Mouse (Mus musculus) cerebellum, adult 2 months (tissue): ENCODE results near the gene Serpina12. TPM values are rescaled to one million over a fixed set of nuclear protein-coding genes. Genes with fewer than 3 reads are reported as not detected.

Source experiments
- DNase-seq, 2 experiments: peaks; one replicate each; pipeline ENCODE4 v3.0.0; 2021
- H3K27ac ChIP-seq: fragments of 200-500 bp; 2 replicates; pipeline ENCODE4 v1.5.1; 2012; ENCODE audit warnings: low read length, control low read depth, inconsistent platforms; ENCODE audit not compliant: insufficient read depth
- H3K27me3 ChIP-seq: fragments of 200-500 bp; 2 replicates; pipeline ENCODE4 v1.6.1; 2012; ENCODE audit warnings: inconsistent platforms, mild to moderate bottlenecking, low read length, moderate library complexity; ENCODE audit not compliant: control insufficient read depth, insufficient read depth
- H3K4me1 ChIP-seq: fragments of 200-500 bp; 2 replicates; pipeline ENCODE4 v1.6.1; 2011; ENCODE audit warnings: low read length; ENCODE audit not compliant: control insufficient read depth, insufficient read depth
- H3K4me3 ChIP-seq: fragments of 200-500 bp; replicated peaks from 2 replicates; pipeline ENCODE3; 2011; ENCODE audit warnings: mild to moderate bottlenecking, low read depth, low read length, control low read depth; ENCODE audit not compliant: insufficient read depth
- CTCF ChIP-seq: fragments of 200-500 bp; IDR thresholded peaks from 2 replicates; pipeline ENCODE4 v1.5.1; 2011; ENCODE audit warnings: low read depth, mild to moderate bottlenecking, control low read depth, low read length, moderate library complexity, borderline replicate concordance; ENCODE audit not compliant: insufficient read depth
- POLR2A ChIP-seq: fragments of 200-500 bp; IDR thresholded peaks from 2 replicates; pipeline ENCODE4 v1.6.1; 2011; ENCODE audit warnings: low read length, control low read depth, borderline replicate concordance; ENCODE audit not compliant: insufficient read depth
- WGBS: fragments of 180-500 bp; shearing (Covaris S2); methylation state at CpG from one replicate; pipeline ENCODE4 v1.1.7; 2018; 5-methylcytosine and 5-hydroxymethylcytosine counted together
- polyA plus RNA-seq: library from polyadenylated mRNA; depleted of rRNA; stranded (reverse); fragments of >200 nt; gene quantifications from 2 replicates; pipeline ENCODE4 v1.2.3, GENCODE M21; 2012

Gene Serpina12
- polyA plus RNA-seq, 1 experiment, result 0.05 TPM

GRCm38 (mm10) chr12:104003238-104003612 is 41.0 kb downstream of the Serpina12 start:
- 30% methylated on average over 4 of the region's 4 CpGs for WGBS

GRCm38 (mm10) chr12:104002569-104003237 is 41.5 kb downstream of the Serpina12 start:
- no peaks in the 10 kb centered on the region for H3K4me1 ChIP-seq
- TF ChIP-seq CTCF, result no peak
- TF ChIP-seq POLR2A, result no peak
- H3K27ac ChIP-seq, result no peak overlapping the region
- DNase-seq, result peak in 1 of 2 experiments; percentile 17
- WGBS, result 38% methylated on average over 10 of the region's 10 CpGs
- H3K4me3 ChIP-seq, result no peak overlapping the region
- H3K27me3 ChIP-seq, result no peaks in the 10 kb centered on the region

More at GRCm38 (mm10) chr12:104003238-104003612, 41.0 kb downstream of the Serpina12 start:
- Histone ChIP-seq H3K27me3 (no peaks in the 10 kb centered on the region), H3K4me1 (no peaks in the 10 kb centered on the region), H3K4me3 (no peak overlapping the region), H3K27ac (no peak overlapping the region)
- no peak for TF ChIP-seq POLR2A
- no peak for TF ChIP-seq CTCF
- no peak for DNase-seq

DNA sequence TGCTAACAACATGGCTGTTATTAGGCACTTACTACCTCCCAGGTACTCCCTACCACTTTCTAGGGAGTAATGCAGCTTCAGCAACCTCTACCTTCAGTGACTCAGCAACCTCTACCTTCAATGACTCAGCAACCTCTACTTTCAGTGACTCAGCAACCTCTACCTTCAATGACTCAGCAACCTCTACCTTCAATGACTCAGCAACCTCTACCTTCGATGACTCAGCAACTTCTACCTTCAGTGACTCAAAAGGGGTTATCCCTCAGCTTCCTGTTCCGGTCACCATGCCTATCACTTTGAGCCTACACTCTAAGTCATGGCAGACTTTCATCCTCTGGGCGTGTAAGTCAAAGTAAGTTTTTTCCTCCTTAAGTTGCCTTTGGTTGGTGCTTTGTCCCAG is 43.6 kb downstream of the Serpina12 start:
- no peaks in the 10 kb centered on the region for H3K4me1 ChIP-seq
- H3K27ac ChIP-seq, result no peak overlapping the region
- no peak for DNase-seq
- no peak overlapping the region for H3K4me3 ChIP-seq
- TF ChIP-seq CTCF, result no peak
- no peak for TF ChIP-seq POLR2A
- WGBS, result 92% methylated on average over 3 of the region's 3 CpGs
- no peaks in the 10 kb centered on the region for H3K27me3 ChIP-seq

DNA sequence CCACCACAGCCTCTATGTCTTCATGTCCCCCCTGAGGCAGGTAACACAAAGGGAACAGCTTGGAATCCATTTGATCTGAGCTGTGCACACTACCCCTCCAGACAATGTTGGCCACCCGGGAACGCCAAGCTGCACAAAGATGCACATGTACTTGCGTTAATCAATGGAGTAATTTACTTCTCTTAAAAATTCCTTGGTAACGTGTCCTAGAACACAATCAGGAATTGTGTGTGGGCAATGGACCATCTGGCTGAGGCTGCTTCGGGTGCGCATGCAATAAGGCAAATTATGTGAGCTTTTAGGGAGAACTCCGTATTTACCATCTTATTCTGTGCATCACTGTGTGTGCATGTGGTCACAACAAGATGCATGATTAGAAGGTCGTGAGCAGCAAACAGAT is 44.6 kb downstream of the Serpina12 start:
- no peak for TF ChIP-seq POLR2A
- TF ChIP-seq CTCF, result no peak
- H3K27ac ChIP-seq, result no peak overlapping the region
- no peaks in the 10 kb centered on the region for H3K4me1 ChIP-seq
- H3K4me3 ChIP-seq, result no peak overlapping the region
- no peak for DNase-seq
- 83% methylated on average over 8 of the region's 8 CpGs for WGBS
- no peaks in the 10 kb centered on the region for H3K27me3 ChIP-seq

DNA sequence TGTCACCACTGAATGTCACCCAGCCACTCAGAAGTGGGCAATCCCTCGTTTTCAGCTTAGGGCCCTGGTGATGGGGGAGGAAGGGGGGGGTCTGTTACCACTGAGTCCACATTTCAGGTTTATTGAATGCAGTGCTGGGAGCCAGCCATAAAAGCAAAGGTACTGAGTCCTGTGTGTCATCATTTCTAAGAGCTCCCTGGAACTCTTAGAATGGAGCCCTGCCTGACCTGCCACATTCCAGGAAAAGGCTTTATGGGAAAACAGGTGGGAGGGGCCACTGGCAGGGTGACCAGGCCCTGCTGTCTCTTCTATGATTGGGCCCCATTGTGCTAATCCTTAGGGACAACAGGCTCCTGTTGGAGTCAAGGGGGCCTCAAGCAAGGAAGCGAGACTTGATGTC is 47.7 kb downstream of the Serpina12 start:
- WGBS, result 70% methylated on average over 2 of the region's 2 CpGs
- TF ChIP-seq CTCF, result no peak
- TF ChIP-seq POLR2A, result no peak

DNA sequence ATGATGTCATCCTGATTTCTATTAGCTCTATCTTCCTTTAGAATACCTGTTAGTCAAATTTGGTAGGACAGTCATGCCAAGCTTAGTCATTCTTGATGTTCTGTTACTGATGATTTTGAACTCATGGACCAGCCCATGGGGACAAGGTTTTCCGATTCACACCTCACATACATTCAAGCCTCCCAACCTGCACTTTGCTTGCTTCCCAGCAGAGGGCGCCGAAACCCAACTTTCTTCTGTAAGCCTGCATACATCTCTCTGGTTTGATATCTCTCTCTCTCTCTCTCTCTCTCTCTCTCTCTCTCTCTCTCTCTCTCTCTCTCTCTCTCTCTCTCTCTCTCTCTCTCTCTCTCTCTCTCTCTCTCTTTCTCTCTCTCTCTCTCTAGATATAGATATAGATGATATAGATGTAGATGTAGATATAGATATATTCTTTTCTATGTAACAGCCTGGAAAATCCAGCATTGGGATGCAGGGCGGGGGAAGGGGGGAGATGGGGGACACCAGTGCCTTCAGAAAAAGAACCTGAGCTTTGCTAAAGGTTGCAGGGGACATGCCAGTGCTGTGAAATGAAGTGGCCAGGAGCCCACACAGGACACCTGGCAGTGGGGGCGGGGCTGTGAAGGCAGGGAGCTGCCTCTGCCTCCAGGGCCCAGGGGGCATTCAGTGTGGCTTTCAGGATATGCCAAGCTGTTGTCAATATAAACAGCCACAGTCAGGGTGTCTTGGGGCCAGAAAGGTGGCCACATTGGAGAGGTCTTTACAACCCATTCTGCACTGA is 48.8 kb downstream of the Serpina12 start:
- peak; percentile 54 to 79 for DNase-seq
- WGBS, result 39% methylated on average over 5 of the region's 5 CpGs
- Histone ChIP-seq H3K4me1 (no peaks in the 10 kb centered on the region), H3K27me3 (no peaks in the 10 kb centered on the region), H3K4me3 (no peak overlapping the region), H3K27ac (no peak overlapping the region)
- no peak for TF ChIP-seq POLR2A
- TF ChIP-seq CTCF, result peak; percentile 88

More for the DNA sequence above, 47.7 kb downstream of the Serpina12 start:
- DNase-seq, result no peak
- Histone ChIP-seq H3K4me3 (no peak overlapping the region), H3K27me3 (no peaks in the 10 kb centered on the region), H3K4me1 (no peaks in the 10 kb centered on the region), H3K27ac (no peak overlapping the region)

- Histone ChIP-seq H3K4me1 (no peaks in the 10 kb centered on the region), H3K4me3 (no peak overlapping the region), H3K27me3 (no peaks in the 10 kb centered on the region), H3K27ac (no peak overlapping the region)
- DNase-seq, result no peak
- 68% methylated on average over 7 of the region's 7 CpGs for WGBS
- no peak for TF ChIP-seq CTCF
- TF ChIP-seq POLR2A, result no peak
Observed at GRCm38 (mm10) chr12:103992945-103993344, 51.3 kb downstream of the Serpina12 start.

DNA sequence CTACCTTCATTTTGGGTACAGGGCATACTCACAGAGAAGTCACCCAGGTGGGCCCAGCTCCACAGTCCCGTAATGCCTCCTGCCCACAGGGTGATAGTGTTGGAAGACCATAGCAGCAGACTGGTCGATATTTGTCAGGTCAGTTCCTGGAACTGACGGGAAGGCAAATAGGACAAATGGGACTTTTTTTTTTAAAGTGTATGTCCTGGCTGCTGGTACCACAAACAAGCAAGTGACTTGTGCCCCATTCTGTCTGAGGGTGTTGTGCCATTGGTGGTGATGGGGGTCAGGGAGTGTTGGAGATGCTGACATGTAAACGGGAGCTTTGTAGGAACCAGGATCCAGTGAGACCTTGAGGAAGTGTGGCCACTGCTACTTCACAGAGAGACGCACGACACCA is 54.4 kb downstream of the Serpina12 start, which contains the start of gene Serpina11:
Serpina11 (minus strand) TSS at position 101 of the 400 bp plus-strand sequence.
- 89% methylated on average over 6 of the region's 6 CpGs for WGBS
- TF ChIP-seq CTCF (no peak), POLR2A (no peak)
- H3K4me1 ChIP-seq, result no peaks in the 10 kb centered on the region
- no peak for DNase-seq
- no peaks in the 10 kb centered on the region for H3K27me3 ChIP-seq
- no peak within 1 kb of the TSS for H3K4me3 ChIP-seq
- H3K27ac ChIP-seq, result no peak within 1 kb of the TSS
